Mouse (Mus musculus) MEL (cell line): ENCODE measurements around the gene Iqschfp. TPM values are rescaled to one million over a fixed set of nuclear protein-coding genes. Genes with fewer than 3 reads are reported as not detected.

ENCODE experiments used
- DNase-seq: peaks from one replicate; pipeline ENCODE4 v3.0.0; 2011; ENCODE audit warnings: low read depth, low spot score
- H3K27ac ChIP-seq: 2 replicates; pipeline ENCODE4 v1.5.1; 2012; ENCODE audit warnings: low read depth, mild to moderate bottlenecking, control low read depth, low read length, moderate library complexity; ENCODE audit not compliant: control insufficient read depth
- H3K27me3 ChIP-seq, 2 experiments: fragments of 150-350 bp in 1 of 2; sonication (generic) in 1 of 2; 2 replicates each; pipeline ENCODE4 v1.6.1; 2012; ENCODE audit warnings: low read length in 2 of 2, mild to moderate bottlenecking in 2 of 2, improper control_type of control experiment in 1 of 2, moderate library complexity in 1 of 2; ENCODE audit not compliant: insufficient read depth in 2 of 2, control insufficient read depth in 1 of 2
- H3K36me3 ChIP-seq, 2 experiments: 2 replicates each; pipeline ENCODE4 v1.6.1; 2012 to 2014; ENCODE audit warnings: low read length in 2 of 2, improper control_type of control experiment in 1 of 2, inconsistent platforms in 1 of 2, mild to moderate bottlenecking in 1 of 2; ENCODE audit not compliant: insufficient read depth in 2 of 2, control insufficient read depth in 1 of 2
- H3K4me1 ChIP-seq, 2 experiments: fragments of 150-350 bp in 1 of 2; sonication (generic) in 1 of 2; 2 replicates each; pipeline ENCODE4 v1.6.1; 2012; ENCODE audit warnings: low read length in 2 of 2, improper control_type of control experiment in 1 of 2, mild to moderate bottlenecking in 1 of 2; ENCODE audit not compliant: insufficient read depth in 2 of 2, control insufficient read depth in 1 of 2
- H3K4me3 ChIP-seq, 2 experiments: fragments of 150-350 bp in 1 of 2; sonication (generic) in 1 of 2; 2 replicates each; pipeline ENCODE4 v1.5.1; 2012; ENCODE audit warnings: low read depth in 2 of 2, low read length in 2 of 2, mild to moderate bottlenecking in 2 of 2, moderate library complexity in 2 of 2, control low read depth in 1 of 2, improper control_type of control experiment in 1 of 2; ENCODE audit not compliant: control insufficient read depth in 1 of 2, insufficient read depth in 1 of 2
- H3K79me2 ChIP-seq: 2 replicates; pipeline ENCODE4 v1.6.1; 2012; ENCODE audit warnings: mild to moderate bottlenecking, low read length, moderate library complexity; ENCODE audit not compliant: control insufficient read depth, poor library complexity, insufficient read depth
- H3K9ac ChIP-seq: 2 replicates; pipeline ENCODE4 v1.6.1; 2012; ENCODE audit warnings: low read depth, mild to moderate bottlenecking, control low read depth, low read length, moderate library complexity; ENCODE audit not compliant: control insufficient read depth, poor library complexity, severe bottlenecking
- H3K9me3 ChIP-seq: fragments of 150-350 bp; sonication (generic); replicated peaks from 2 replicates; pipeline ENCODE4 v1.6.1; 2012; ENCODE audit warnings: mild to moderate bottlenecking, low read length, improper control_type of control experiment, moderate library complexity; ENCODE audit not compliant: insufficient read depth
- CHD1 ChIP-seq: IDR thresholded peaks from 2 replicates; pipeline ENCODE4 v1.6.1; 2012; ENCODE audit warnings: low read depth, mild to moderate bottlenecking, inconsistent platforms, low read length, improper control_type of control experiment
- CTCF ChIP-seq, 3 experiments: IDR thresholded peaks in 2 of 3; conservative IDR thresholded peaks in 1 of 3; 2 replicates each; pipeline ENCODE4 v1.5.1; 2011 to 2012; ENCODE audit warnings: low read length in 3 of 3, low read depth in 2 of 3, mild to moderate bottlenecking in 2 of 3, improper control_type of control experiment in 1 of 3, inconsistent platforms in 1 of 3, mixed read lengths in 1 of 3, moderate library complexity in 1 of 3; ENCODE audit not compliant: control insufficient read depth in 1 of 3, insufficient read depth in 1 of 3, poor library complexity in 1 of 3, severe bottlenecking in 1 of 3
- E2F4 ChIP-seq: IDR thresholded peaks from 2 replicates; pipeline ENCODE4 v1.6.1; 2011; ENCODE audit warnings: low read depth, low read length, improper control_type of control experiment, borderline replicate concordance
- EP300 ChIP-seq, 2 experiments: IDR thresholded peaks; 2 replicates each; pipeline ENCODE4 v1.6.1; 2011; ENCODE audit warnings: improper control_type of control experiment in 2 of 2, low read length in 2 of 2, low read depth in 1 of 2, mild to moderate bottlenecking in 1 of 2
- ETS1 ChIP-seq: IDR thresholded peaks from 2 replicates; pipeline ENCODE4 v1.6.1; 2012; ENCODE audit warnings: low read depth, mild to moderate bottlenecking, inconsistent platforms, low read length, improper control_type of control experiment, moderate library complexity
- GABPA ChIP-seq: IDR thresholded peaks from 2 replicates; pipeline ENCODE4 v1.6.1; 2012; ENCODE audit warnings: low read depth, mild to moderate bottlenecking, inconsistent platforms, low read length, improper control_type of control experiment, moderate library complexity
- GATA1 ChIP-seq: IDR thresholded peaks from 2 replicates; pipeline ENCODE4 v1.6.1; 2011; ENCODE audit warnings: low read depth, low read length, improper control_type of control experiment
- JUND ChIP-seq: IDR thresholded peaks from 2 replicates; pipeline ENCODE4 v1.6.1; 2011; ENCODE audit warnings: low read depth, mild to moderate bottlenecking, improper control_type of control experiment, low read length
- KAT2A ChIP-seq: conservative IDR thresholded peaks from 2 replicates; pipeline ENCODE4 v1.6.1; 2012; ENCODE audit warnings: low read depth, low read length, improper control_type of control experiment, inconsistent platforms
- MAFK ChIP-seq: IDR thresholded peaks from 2 replicates; pipeline ENCODE4 v1.6.1; 2011; ENCODE audit warnings: low read depth, mild to moderate bottlenecking, low read length, improper control_type of control experiment, borderline replicate concordance
- MXI1 ChIP-seq: IDR thresholded peaks from 2 replicates; pipeline ENCODE4 v1.6.1; 2011; ENCODE audit warnings: mild to moderate bottlenecking, low read depth, low read length, improper control_type of control experiment
- MYB ChIP-seq: IDR thresholded peaks from 2 replicates; pipeline ENCODE4 v1.6.1; 2011; ENCODE audit warnings: mild to moderate bottlenecking, low read depth, low read length, improper control_type of control experiment
- MYC ChIP-seq: IDR thresholded peaks from 2 replicates; pipeline ENCODE4 v1.6.1; 2011; ENCODE audit warnings: low read depth, mild to moderate bottlenecking, low read length, improper control_type of control experiment, moderate library complexity
- NRF1 ChIP-seq: IDR thresholded peaks from 2 replicates; pipeline ENCODE4 v1.6.1; 2014; ENCODE audit warnings: low read depth, mild to moderate bottlenecking, inconsistent platforms, low read length, improper control_type of control experiment, moderate library complexity; ENCODE audit not compliant: poor library complexity, insufficient read depth, severe bottlenecking
- POLR2AphosphoS2 ChIP-seq: IDR thresholded peaks from 2 replicates; pipeline ENCODE4 v1.6.1; 2011; ENCODE audit warnings: low read length, improper control_type of control experiment
- POLR2AphosphoS5 ChIP-seq: IDR thresholded peaks from 2 replicates; pipeline ENCODE4 v1.6.1; 2012; ENCODE audit warnings: low read depth, borderline replicate concordance, mild to moderate bottlenecking, inconsistent platforms, low read length, moderate library complexity, mixed read lengths
- TAL1 ChIP-seq: IDR thresholded peaks from 2 replicates; pipeline ENCODE4 v1.6.1; 2012; ENCODE audit warnings: mild to moderate bottlenecking, inconsistent platforms, low read length, moderate library complexity, mixed read lengths
- TCF12 ChIP-seq: IDR thresholded peaks from 2 replicates; pipeline ENCODE4 v1.6.1; 2014; ENCODE audit warnings: low read depth, mild to moderate bottlenecking, inconsistent platforms, low read length, improper control_type of control experiment, moderate library complexity
- USF2 ChIP-seq, 2 experiments: IDR thresholded peaks; 2 replicates each; pipeline ENCODE4 v1.6.1; 2011 to 2012; ENCODE audit warnings: improper control_type of control experiment in 2 of 2, low read length in 2 of 2, borderline replicate concordance in 1 of 2, inconsistent platforms in 1 of 2, low read depth in 1 of 2, mild to moderate bottlenecking in 1 of 2; ENCODE audit not compliant: insufficient read depth in 1 of 2
- ZC3H11A ChIP-seq: IDR thresholded peaks from 2 replicates; pipeline ENCODE4 v1.6.1; 2012; ENCODE audit warnings: low read depth, mild to moderate bottlenecking, inconsistent platforms, low read length, improper control_type of control experiment
- ZMIZ1 ChIP-seq: IDR thresholded peaks from 2 replicates; pipeline ENCODE4 v1.6.1; 2012; ENCODE audit warnings: low read depth, mild to moderate bottlenecking, inconsistent platforms, low read length, improper control_type of control experiment, moderate library complexity
- polyA plus RNA-seq, 2 experiments: library from polyadenylated mRNA; stranded (reverse) in 1 of 2; unstranded in 1 of 2; fragments of >175 nt in 1 of 2; fragments of >200 nt in 1 of 2; gene quantifications; 2 replicates each; pipeline versions ENCODE4 v1.2.1 to v1.2.4; 2012; ENCODE audit warnings: low replicate concordance in 2 of 2, low read depth in 1 of 2; ENCODE audit not compliant: insufficient read length in 2 of 2, insufficient read depth in 1 of 2, missing spikeins in 1 of 2
- total RNA-seq: library from RNA; depleted of rRNA; stranded (reverse); fragments of 300-350 nt; gene quantifications from 2 replicates; pipeline ENCODE4 v1.2.3, GENCODE M21; 2012

Gene Iqschfp
- total and polyA plus RNA-seq, 3 experiments = not detected

GRCm38 (mm10) chr3:68448480-68448879 is 556.4 kb downstream of the Iqschfp start:
- Histone ChIP-seq H3K9ac (no peak overlapping the region), H3K4me3 (no peak overlapping the region), H3K9me3 (no peaks in the 10 kb centered on the region), H3K27me3 (no peaks in the 10 kb centered on the region), H3K79me2 (no peaks in the 10 kb centered on the region), H3K27ac (no peak overlapping the region), H3K4me1 (no peaks in the 10 kb centered on the region), H3K36me3 (no peaks in the 10 kb centered on the region)
- peak; percentile 15 for DNase-seq
- TF ChIP-seq CHD1 (no peak), EP300 (IDR thresholded peaks at IDR 0.05; ENCODE audit: low read depth in 1 of 2, low read length in 2 of 2) (no peak), MYC (no peak), ETS1 (no peak), TAL1 (no peak), GATA1 (no peak), MYB (no peak), GABPA (no peak), KAT2A (no peak), JUND (no peak), CTCF (IDR thresholded peaks at IDR 0.05 in 2 of 3, conservative IDR thresholded peaks at IDR 0.05 in 1 of 3; ENCODE audit: control insufficient read depth in 1 of 3, insufficient read depth in 1 of 3, low read depth in 2 of 3, low read length in 3 of 3, poor library complexity in 1 of 3, severe bottlenecking in 1 of 3) (no peak), POLR2AphosphoS5 (no peak)
- TF ChIP-seq, all 39 proteins: peak for 0

DNA sequence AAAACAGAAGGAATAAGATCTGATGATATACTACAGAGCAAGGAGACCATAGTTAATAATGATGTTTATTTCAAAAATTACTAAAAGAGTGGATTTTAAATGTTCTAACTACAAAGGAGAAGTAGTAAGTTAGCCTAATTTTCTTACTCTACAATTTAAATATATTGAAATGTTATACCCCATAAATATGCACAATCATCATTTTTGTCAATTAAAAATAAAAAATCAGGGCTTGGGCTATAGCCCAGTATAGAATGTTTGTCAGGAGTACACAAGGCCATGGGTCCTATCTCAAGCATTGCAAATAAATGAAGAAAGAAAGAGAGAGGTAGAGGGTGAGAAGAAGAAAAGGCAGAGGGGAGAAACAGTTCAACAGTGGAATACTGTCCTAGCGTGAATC is 559.6 kb downstream of the Iqschfp start:
- Histone ChIP-seq H3K27ac (no peak overlapping the region), H3K27me3 (no peaks in the 10 kb centered on the region), H3K4me3 (no peak overlapping the region), H3K79me2 (no peaks in the 10 kb centered on the region), H3K4me1 (no peaks in the 10 kb centered on the region), H3K9ac (no peak overlapping the region), H3K36me3 (no peaks in the 10 kb centered on the region), H3K9me3 (no peaks in the 10 kb centered on the region)
- no peak for TF ChIP-seq JUND
- no peak for TF ChIP-seq USF2 (IDR thresholded peaks at IDR 0.05; ENCODE audit: borderline replicate concordance in 1 of 2, insufficient read depth in 1 of 2, low read depth in 1 of 2, low read length in 2 of 2)
- no peak for TF ChIP-seq ZC3H11A
- no peak for TF ChIP-seq ZMIZ1
- TF ChIP-seq TCF12 = no peak
- no peak for TF ChIP-seq E2F4
- no peak for TF ChIP-seq EP300 (IDR thresholded peaks at IDR 0.05; ENCODE audit: low read depth in 1 of 2, low read length in 2 of 2)
- TF ChIP-seq MXI1 = no peak
- TF ChIP-seq CTCF (IDR thresholded peaks at IDR 0.05 in 2 of 3, conservative IDR thresholded peaks at IDR 0.05 in 1 of 3; ENCODE audit: control insufficient read depth in 1 of 3, insufficient read depth in 1 of 3, low read depth in 2 of 3, low read length in 3 of 3, poor library complexity in 1 of 3, severe bottlenecking in 1 of 3) = no peak
- no peak for TF ChIP-seq NRF1
- TF ChIP-seq ETS1 = no peak
- no peak for TF ChIP-seq POLR2AphosphoS2
- TF ChIP-seq MAFK = no peak
- no peak for TF ChIP-seq CHD1
- no peak for DNase-seq
